Mouse (Mus musculus) natural killer cell, adult 2 months (primary cell): ENCODE results near the gene D17Wsu92e.

ENCODE experiments used
- DNase-seq, 2 experiments: peaks; one replicate each; pipeline ENCODE4 v3.0.0; 2022; ENCODE audit warnings: low spot score in 2 of 2

The D17Wsu92e gene

DNA sequence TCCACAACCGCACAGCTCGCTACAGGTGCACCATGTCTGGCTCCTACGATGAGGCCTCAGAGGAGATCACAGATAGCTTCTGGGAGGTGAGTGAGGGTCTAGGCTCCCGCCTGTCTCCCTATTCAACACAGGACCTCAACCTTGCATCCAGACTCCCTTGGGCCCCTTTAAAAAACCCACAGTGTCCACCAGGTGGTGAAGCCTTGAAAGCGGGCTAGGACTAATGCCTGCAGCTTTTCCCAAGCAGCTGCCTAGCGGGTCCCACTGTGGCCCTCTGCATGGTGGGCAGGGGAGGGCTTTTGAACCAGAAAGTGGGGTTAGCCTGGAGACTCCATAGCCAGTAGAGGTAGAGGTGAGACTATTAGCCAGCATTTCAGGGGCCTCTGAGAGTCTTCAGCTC, 118.6 kb downstream of the D17Wsu92e start:
- DNase-seq, result no peak
